Mouse (Mus musculus) thymus, postnatal 25 days (tissue): ENCODE measurements around the gene Aqp5.

ENCODE experiments used
- DNase-seq: peaks from one replicate; pipeline ENCODE4 v3.0.0; 2022

Gene Aqp5

DNA sequence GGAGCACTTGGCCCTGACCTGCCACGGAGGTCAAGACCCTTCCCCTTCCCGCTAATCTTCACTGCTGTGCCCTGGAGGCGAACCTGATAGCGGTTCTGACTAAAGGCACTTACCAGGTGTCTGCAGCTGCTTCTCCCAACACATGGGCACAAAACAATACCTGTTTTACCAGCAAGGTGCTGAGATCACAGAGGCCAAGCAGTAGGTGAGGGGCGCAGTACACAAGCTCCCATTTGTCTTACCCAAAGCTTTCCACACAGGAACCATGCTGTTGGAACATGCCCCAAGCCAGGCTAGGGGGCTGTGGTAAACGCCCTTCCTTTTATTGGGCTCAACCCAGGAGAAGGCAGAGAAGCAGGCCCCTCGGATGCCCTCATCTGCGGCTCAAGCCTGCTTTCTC, 7.0 kb downstream of the Aqp5 start:
- DNase-seq = no peak

DNA sequence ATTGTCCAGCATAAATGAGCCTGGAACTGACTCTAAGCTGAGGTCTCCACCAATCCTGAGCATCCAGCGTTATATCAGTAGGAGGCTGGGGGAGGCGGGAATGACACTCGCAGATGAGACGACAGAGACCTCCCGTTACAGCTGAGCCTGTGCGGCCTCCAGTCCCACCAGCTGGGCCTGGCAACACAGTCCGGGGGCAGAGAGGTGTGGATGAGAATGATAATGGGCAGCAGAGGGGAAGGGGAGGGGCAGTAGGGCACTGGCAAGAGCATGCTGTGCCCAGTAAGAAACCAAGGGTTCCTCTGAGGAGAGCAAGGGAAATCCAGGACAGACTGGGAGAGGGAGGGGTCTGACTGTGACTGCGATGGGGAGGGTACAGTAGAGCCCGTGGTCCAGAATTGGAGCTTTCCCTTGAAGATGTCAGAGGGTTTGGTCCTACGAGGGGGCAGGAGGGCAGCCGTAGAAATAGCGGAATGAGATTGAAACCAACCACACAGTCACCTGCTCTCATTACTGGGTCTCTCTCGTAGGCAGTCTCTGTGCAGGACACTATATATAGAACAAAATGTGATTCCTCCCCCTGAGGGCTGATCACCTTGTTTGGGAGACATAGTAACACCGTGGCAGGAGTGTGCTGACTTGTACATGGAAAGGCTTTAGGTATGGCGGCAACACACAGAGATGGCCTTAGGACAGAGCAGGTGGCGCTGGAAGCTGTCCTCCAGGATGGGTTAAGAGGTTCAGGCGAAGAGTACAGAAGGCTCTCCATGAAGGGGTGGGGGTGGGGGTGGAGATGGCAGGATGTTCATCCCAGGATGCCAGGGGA, 8.9 kb downstream of the Aqp5 start:
- DNase-seq = no peak

DNA sequence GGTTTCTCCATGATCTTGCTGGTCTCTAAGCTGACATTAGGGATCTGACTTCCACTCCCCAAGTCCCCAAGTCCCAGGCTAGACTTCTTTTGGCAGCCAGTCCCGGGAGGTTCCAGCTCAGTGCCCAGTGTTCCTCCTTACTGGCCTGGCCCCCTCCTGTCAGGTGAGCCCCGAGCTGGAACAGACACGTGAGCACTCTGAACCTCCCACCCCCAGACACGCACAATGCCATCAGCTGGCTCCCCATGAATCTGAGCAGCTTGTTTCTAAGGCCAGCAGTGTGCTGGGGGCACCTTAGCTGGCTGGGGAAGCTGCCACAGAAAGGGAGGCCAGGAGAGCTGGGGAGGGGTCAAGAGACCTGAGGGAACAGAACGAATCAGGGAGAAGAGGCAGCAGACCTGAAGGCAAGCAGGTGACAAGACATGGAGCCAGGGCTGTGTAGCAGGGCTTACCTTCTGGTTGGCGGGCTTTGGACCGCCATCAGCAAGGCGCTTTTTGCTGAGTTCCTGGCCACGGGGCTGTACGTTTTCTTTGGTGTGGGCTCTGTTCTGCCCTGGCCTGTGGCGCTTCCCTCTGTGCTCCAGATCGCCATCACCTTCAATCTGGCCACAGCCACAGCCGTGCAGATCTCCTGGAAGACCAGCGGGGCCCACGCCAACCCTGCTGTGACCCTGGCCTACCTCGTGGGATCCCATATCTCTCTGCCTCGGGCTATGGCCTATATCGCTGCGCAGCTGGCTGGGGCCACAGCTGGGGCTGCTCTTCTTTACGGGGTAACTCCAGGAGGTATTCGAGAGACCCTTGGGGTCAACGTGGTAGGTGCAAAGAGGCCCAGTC, 10.6 kb downstream of the Aqp5 start, which contains the start of gene Aqp6:
TSS of gene Aqp6 (plus strand) at position 415 of the 837 bp plus-strand sequence.
- DNase-seq = no peak

DNA sequence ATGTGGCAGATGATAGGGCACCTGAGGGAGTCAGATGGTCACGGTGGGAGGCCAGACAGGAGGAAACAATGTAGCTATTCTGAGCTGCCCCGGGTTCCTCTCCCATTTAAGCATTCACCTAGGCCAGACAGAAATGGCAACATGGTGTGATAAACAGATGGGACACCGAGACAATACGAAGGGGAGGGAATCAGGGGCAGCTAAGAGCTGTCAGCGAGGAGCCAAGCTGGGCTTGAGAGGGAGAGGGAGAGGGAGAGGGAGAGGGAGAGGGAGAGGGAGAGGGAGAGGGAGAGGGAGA, 11.2 kb downstream of the Aqp5 start:
- no peak for DNase-seq

DNA sequence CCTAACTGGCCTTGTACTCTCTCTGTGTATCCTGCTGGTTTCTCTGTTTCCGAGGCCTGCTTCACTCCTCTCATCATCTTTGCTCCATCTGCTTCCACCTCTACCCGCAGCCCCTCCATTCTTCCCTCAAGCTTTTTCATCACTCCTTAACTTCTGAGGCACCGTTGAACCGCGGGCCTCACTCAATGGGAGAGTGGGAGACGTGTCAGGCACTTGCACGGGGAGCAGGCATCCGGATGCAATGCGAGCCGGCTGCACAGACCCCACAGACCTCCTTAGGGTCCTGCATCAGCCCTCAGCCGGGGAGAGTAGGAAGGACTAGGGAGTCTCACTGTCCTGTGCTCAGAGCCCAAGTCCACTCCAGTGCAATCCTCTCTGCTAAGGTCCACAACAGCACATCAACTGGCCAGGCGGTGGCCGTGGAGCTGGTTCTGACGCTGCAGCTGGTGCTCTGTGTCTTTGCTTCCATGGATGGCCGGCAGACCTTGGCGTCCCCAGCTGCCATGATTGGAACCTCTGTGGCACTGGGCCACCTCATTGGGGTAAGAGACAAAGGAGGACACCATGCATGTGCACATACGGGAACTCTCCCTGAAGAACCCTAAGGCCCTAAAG, 11.7 kb downstream of the Aqp5 start:
- no peak for DNase-seq

DNA sequence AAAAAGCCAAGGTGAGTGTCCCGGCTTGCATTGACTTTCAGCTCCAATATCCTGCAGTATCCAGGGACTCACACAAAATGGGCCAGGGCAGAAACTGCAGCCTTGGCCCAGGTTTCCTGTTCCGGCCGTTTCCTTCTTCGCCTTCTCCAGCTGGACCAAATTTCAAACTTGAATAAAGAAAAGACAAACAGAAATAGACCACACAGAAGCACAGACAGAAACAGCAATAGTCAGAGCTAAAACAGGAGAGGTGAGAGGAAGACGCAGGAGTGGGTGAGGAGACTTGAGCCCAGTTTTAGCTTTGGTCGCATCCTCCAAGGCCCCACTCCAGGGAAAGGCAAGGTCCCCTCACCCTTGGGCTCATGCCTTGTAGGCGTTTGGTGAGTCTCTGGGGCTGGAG, 12.6 kb downstream of the Aqp5 start:
- no peak for DNase-seq

DNA sequence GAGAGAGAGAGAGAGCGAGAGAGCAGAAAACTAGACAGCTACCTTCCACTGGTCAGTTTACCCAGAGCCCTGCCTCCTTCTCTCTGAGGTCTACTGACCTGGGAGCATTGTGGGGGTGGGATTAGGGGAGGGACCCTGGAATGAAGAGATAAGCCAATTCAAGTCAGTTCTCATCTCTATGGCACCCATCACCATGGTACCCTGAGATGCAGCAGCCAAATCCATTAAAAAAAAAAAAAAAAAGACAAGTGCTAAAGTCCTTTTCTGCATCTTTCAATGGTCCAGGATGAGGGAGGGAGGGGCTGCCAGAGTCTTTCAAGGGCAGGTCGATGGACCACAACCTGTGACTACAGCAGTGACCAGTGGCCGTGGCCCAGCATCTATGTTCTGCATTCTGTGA, 15.0 kb downstream of the Aqp5 start:
- no peak for DNase-seq

DNA sequence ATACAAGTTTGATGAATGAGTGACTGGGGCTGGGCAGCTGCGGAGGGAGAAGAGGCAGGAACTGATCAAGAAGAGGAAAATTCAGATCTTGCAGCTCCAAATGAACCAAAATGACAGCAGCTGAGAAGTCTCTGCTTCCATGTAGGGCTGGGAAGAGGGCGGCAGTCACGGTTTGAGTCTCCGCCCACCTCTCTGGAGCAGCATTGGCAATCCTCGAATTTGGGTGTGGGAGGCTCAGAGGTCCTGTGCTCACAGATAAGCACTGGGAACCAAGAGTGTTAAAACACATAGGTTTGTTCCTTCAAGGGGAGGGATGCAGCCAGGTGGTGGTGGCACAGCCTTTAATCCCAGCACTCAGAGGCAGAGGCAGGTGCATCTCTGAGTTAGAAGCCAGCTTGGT, 15.9 kb downstream of the Aqp5 start:
- no peak for DNase-seq

DNA sequence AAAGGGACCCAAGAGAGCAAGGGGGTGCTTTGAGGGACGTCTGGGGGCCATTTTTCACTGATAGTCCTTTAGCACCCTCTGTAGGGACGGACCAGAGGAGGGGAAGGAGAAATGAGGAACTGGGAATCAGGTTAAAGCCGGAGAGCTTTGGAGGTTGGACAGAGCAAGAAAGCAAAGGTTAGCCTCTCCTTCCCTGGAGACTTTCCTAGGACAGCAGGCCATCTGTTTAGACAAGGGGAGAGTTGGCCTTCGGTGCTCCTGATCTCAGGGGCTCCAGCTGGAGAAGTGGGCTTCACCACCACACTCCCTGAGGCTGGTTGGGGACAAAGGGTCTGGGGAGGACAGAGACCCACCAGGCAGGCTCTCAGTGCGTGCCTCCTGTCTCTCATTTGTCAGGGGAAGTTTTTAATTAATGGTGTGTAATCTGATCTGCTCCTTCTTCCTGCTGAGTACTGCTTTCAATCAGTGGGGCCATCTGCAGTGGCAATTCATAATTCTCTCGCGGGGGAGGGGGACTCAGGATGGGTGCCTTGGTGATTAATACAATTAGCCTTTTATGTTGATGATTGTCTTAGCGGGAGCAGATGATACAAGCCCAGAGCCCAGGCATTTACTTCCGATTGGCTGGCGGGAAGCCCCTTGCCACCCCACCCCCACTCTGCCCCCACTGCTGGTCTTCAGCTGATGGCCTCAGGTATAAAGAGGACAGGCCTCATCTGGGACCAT, 17.0 kb downstream of the Aqp5 start:
- no peak for DNase-seq

DNA sequence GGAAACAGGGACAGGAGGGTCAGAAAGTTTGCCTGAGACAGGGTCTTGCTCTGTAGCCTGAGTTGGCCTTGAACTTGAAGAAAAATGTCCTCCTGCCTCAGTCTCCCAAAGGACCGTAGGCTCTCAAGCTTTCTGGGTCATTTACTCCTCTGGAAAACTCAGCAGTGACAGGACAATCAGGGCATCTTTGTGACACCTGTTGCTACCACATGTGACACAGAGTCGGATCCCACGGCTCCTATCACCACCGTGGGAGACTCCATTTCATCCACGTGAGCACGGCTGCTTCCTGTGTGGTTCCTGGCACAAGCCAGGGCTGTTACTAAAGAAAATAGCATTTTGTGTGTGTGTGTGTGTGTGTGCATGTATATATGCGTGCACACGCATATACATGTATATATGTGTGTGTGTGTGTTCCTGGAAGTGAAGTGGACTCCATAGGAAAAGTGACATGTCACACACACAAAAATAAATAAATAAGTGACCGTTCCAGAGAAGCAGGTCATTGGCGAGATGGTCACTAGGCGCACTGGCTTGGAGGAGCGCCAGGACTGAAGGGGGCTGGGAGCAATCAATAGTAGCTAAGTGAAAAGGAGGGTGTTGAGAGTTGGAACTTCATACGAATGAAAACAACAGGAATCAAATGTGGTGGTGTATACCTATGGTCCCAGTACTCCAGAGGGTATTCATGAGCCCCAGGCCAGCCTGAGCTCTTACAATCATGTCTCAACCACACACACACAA, 18.0 kb downstream of the Aqp5 start:
- DNase-seq = no peak

DNA sequence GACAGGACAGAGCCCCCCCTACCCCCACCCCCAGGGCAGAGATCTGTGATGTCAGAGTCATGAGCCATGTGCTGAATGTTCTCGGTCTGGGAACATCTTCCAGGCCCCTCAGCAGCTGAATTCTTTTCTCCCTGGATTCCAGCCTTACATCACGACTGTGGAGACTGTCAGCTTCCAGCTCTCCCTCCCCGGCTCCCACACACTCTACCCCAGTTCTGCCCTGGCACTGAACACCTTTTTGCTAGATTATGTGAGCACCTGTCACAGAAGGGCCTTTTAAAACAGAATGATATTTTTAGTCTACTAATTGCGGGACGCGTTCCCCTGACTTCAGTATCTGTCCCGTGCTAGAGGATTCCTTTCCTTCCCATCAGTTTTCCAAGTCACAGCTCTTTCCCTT, 21.0 kb downstream of the Aqp5 start:
- no peak for DNase-seq

DNA sequence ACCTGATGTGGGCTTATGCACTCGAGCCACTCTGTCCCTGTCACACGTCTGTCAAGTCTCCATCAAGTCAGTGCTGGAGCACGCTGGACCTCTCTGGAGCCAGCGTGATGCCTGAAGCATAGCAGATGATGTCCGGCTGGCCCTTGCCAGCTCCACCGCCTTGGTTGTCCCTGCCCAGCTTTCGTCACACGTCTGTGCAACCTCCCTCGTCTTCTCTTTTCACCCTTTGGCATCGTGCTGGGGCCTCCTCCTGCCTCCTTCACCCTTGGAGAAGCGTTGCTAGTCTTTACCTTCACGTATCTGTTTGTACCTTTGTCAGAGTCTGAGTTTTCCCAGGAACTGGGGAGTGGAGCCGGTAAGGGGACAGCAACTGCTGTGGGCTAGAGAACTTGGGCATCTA, 23.7 kb downstream of the Aqp5 start:
- DNase-seq = no peak

DNA sequence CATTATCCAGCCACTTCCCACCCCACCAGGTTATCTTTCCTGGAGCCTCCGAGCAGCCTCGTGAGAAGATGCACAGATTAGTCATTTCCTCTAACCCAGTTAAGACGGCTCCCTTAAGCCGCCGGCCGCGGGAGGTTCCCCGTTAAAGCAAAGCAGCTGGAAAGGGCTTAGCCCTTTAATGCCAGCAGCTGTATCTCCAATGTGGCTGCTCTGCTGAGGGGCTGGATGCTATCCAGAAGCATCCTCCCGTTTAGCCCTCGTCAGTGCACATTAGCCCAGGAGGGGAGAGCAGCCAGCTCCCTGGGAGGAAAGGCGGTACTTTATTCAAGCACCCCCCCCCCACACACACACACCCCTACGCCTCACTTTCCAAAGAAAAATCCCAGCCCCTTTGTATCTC, 24.2 kb downstream of the Aqp5 start:
- no peak for DNase-seq

DNA sequence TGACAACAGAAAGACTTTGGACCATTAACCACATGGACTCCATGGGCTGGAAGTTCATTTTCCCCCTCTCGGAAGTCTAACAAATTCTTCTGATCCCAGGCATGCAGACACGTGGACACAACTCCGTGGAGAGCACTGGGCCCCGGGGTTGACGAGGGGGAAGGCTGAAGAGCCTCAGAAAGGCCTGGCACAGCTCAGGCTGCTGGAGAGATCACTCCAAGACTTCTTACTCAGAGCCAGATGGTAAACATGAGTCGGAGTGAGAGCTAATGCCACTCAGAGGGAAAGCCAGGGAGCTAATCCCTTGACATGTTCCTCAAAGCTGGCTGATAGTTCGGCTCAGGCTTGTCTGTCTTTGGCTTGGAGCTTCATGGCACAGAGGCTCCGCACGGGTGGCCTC, 24.7 kb downstream of the Aqp5 start:
- no peak for DNase-seq

DNA sequence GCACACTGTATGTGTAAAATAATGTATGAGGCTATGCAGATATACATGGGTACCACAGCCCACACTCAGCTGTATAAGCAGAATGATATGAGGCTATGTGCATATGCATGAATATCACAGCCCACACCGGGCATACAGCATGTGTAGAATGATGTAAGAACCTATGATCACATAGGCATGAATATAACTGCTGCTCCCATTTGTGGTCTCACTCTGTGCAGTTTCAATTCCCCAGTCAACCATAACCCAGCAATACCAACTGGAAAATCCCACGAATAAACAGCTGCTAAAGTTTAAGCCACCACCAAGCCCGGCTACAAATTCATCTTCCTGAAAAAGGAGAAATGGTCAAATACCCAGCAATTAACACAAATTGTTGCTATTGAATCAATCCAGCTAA, 28.0 kb downstream of the Aqp5 start:
- no peak for DNase-seq

DNA sequence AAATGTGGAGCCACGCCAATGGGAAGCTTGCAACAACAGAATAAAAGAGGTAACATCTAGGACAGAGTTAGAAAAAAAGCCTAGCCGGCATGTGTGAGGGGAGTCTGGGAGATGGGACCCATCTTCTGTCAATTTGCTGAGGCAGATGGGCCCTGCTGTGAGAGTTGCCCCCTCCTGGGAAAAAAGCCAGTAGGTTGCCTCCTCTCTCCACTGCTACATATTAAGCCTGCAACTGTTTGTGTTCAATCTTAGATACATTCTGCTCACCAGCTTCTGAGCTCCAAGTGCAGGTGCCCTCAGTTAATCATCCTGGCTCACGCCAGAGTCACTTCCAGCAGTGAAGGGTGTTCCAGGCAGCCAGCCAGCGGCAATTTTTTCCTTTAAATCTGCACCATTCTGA, 29.2 kb downstream of the Aqp5 start:
- no peak for DNase-seq

DNA sequence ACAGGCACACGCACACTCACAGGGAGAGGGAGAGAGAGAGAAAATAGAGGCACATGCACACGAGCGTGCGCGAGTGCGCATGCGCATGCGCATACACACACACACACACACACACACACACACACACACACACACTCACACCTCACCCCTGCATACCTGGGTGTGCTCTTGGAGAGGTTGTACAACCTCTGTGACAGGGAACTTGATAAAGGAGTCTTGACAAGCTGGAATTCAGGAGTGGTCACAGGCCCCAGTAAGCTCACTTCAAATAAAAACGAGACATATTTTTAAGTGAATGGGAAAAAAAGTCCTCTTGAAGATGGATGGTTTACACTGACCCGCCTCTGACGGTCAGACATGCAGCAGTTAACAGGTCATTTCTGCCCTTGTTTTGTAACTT, 31.5 kb downstream of the Aqp5 start:
- no peak for DNase-seq

DNA sequence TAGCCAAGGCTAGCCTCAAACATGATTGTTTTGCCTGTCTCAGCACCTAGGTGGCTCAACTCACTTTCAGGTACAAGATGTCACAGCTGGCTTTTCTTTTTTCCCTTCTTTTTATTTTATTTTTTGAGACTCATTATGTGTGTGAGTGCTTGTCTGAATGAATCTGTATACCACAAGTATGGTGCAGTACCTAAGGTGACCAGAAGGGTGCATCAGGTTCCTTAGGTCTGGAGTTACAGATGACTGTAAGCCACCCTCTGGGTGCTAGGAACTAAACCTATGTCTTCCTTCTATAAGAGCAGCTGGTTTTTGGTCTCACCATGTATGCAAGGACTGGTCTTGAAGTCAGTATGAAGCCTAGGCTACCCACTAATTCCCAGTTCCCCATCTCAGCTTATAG, 41.0 kb downstream of the Aqp5 start:
- peak; percentile 31 for DNase-seq

DNA sequence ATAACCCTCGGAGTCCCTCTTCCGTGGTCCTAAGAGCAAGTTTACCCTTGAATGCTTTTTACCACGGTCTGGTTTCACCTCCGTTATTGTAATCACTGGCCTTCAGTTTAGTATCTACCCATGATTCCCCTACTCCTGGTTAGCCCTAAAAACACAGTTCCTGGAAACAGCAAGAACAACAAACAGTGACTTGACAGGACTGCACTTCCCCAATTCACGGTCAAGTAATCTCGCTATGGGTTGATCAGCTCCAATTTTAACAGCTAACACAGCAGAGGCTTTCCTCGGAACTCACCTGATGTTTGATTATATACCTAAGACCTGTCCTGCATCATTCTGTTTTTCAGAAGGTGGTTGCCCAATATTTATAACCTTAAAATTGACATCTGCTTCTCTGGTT, 44.1 kb downstream of the Aqp5 start:
- DNase-seq = no peak

DNA sequence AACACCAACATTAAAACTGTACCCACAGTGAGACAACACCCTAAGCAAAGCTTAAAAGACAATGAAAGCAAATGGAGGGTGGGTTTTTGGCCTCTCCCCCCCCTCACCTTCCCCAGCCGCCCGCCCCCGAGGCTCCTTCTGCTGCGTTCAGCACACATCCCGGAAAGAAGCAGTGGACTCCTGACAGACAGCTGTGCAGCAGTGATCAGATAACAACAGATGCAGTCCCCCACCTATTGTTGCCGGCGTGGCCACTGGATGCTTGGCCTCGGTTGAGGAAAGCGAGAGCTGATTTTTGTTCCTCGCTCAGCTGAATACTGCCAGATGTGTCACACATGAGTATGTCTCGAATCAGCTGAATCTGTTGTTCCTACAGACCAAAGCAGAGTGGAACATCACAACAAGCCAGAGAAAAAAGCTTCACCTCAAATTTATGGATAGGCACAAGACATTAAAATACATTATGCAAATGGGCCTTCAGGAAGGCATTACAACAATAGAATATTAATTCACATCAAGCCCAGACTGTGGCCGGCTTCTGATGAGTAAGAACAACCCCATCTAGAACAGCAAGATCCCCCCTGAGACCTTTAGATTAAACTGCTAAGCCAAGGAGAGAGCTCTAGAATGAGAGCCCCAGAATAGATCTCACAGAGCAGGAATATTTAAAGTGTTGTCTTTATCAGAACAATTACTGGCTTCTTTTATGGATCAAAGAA, 47.0 kb downstream of the Aqp5 start:
- no peak for DNase-seq

DNA sequence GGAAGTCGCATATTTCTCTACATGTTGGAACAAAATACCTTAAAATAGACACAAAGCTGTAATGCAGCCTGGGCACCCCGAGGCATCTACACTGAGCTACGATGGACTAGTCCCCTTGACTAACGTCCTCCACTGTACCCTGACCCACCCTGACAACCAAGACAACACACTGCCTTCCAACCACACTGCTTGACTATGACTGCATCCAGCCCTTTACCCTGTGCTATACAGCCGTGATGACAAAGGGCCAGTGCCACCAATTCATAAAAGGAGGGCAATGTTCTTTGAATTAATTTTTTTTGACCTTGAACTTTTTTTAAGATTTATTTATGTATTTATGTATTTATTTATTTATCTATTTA, 47.5 kb downstream of the Aqp5 start:
- no peak for DNase-seq

DNA sequence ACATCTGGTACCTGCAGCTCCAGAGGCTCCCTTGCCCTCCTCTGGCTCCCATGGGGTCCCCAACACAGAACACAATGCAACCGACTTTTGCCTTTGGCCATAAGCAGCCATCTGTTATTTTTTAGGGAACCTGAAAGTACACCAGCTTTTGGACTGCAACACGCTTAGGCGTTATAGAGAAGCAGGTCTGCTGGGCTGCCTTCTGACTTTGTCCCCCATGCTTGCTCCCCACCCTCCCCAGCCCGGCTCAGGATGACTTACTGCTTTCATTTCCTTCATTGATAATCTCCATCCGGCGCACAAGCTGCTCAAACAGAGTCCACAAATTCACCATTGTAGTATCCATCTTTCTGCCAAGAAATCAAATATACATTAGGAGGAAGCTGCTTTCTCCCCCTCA, 52.0 kb downstream of the Aqp5 start:
- DNase-seq = no peak
